Mouse (Mus musculus): ENCODE results near the gene Rasal2.

- peak; percentile 65 for TF ChIP-seq POLR2A (IDR thresholded peaks at IDR 0.05; ENCODE audit: control insufficient read depth, low read depth, low read length)
- TF ChIP-seq CTCF (IDR thresholded peaks at IDR 0.05; ENCODE audit: control insufficient read depth, insufficient read depth, insufficient replicate concordance, low read depth, low read length), result no peak
These were observed at the start of gene Rasal2 for GRCm38 (mm10) chr1:157412454-157413369.
